Mouse (Mus musculus) cortical plate, adult 2 months (tissue): ENCODE measurements around the gene Snrnp35.

ENCODE experiments used
- CTCF ChIP-seq: fragments of 200-500 bp; IDR thresholded peaks from 2 replicates; pipeline ENCODE4 v1.5.1; 2011; ENCODE audit warnings: mild to moderate bottlenecking, control low read depth, low read length; ENCODE audit not compliant: insufficient read depth; ENCODE audit errors: extremely low read depth
- POLR2A ChIP-seq: fragments of 200-500 bp; IDR thresholded peaks from 2 replicates; pipeline ENCODE4 v1.6.1; 2011; ENCODE audit warnings: mild to moderate bottlenecking, low read length, control low read depth; ENCODE audit not compliant: insufficient read depth; ENCODE audit errors: extremely low read depth

DNA sequence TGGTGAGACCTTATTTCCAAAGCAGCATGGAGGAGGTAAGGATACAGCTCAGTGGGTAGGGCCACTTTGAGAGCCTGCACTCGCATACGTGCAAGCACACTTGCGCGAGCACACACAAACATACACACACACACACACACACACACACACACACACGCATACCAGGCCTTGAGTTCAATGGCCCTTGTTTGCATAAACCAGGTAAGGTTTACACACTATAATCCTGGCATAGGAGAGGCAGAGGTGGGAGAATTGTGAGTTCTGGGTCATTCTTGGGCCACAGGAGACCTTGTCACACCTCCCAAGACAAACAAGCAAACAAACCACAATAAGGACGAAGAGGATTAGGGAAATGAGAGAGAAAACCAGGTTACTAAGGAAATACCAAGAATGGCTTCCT, 26.3 kb downstream of the Snrnp35 start:
- TF ChIP-seq POLR2A: no peak
- no peak for TF ChIP-seq CTCF
